Mouse (Mus musculus) layer of hippocampus, adult 8-10 months (tissue): ENCODE results near the gene Gbp5. TPM values are rescaled to one million over a fixed set of nuclear protein-coding genes. Genes with fewer than 3 reads are reported as not detected.
A peak's percentile ranks its signal among the peaks of the same experiment; 100 is the strongest.
"Not testable (repeated sequence)": the region's sequence is repeated elsewhere in the genome, so short reads cannot be mapped to it uniquely, and the experiment has no call there.

Experiments
- DNase-seq, 2 experiments: peaks; one replicate each; pipeline ENCODE4 v3.0.0; 2022; ENCODE audit warnings: low spot score in 2 of 2
- total RNA-seq, 4 experiments: library from RNA; stranded (reverse); gene quantifications; 2 replicates each; pipeline ENCODE4 v1.2.4; 2022

The Gbp5 gene
- total RNA-seq, 4 experiments from 2014 or later: 2.4 to 4.9 (median 3.6) TPM

DNA sequence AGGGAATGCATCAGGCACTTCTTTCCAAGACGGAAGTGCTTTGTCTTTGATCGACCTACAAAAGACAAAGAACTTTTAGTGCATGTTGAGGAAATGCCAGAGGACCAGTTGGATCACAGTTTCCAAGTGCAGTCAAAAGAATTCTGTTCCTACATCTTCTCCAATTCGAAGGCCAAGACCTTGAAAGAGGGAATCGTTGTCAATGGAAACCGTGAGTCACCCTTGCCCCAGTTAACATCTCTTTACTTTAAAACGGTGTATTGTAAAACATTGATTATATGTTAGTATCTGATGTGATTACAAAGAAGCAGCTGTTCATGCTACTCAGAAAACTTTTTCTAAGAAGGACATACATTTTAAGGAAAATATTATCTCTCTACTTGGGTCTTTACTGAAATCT is 47.6 kb downstream of the Gbp5 start:
- DNase-seq: no peak

DNA sequence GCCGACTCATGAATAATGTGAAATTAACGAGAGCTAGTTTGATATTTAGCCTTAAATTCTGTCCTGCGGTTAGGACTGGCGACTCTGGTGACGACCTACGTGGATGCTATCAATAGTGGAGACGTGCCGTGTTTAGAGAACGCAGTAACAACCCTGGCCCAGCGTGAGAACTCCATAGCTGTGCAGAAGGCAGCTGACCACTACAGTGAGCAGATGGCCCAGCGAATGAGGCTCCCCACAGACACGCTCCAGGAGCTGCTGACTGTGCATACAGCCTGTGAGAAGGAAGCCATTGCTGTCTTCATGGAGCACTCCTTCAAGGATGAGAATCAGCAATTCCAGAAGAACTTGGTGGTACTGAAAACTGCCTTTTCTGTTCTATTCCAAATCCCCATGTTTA is 49.0 kb downstream of the Gbp5 start:
- not testable (repeated sequence) for DNase-seq

DNA sequence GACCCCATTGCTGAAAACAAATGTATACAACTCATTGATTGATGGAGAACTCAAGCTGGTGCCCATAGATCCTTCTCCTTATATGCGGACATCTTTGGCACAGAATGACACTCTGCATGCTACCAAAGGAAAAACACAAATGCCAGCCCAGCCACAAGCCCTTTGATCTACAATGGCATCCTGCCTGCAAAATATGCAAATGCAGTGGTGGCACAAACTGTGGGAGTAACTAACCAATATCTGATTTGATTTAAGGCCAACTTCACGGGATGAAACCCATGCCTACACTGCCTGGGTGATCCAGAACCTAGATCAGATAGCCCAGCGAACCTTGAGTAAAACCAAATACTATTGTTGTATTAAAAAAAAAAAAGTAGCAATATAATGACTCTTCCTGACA is 52.9 kb downstream of the Gbp5 start:
- no peak for DNase-seq

DNA sequence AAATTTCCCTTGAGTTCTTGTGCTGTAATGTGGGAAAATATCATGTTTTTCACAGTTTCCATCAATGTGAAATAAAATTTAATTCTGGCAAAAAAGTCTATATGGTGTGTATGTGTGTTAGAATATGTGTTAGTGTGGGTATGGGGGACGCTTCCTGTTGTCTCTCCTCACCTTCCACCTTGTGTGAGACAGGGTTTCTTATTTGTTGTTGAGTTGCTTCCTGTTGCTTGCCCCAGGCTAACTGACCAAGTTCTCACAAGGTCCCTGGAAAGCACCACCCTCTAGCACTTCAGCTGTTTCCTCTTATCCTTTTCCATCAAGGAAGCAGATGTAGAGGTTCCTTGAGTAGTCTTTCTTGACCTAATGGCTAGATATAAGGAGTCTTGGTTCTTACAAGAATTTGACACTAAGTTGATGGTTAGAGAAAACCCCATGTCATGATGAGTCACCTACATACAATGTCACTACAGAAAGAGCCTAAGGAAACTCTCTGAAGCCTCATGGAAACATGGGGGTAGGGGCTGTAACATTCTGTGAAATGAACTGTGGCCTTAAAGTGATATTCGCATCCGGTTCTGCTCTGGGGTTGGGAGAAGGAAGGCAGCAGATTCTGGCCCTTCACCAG is 56.4 kb downstream of the Gbp5 start:
- DNase-seq: no peak

DNA sequence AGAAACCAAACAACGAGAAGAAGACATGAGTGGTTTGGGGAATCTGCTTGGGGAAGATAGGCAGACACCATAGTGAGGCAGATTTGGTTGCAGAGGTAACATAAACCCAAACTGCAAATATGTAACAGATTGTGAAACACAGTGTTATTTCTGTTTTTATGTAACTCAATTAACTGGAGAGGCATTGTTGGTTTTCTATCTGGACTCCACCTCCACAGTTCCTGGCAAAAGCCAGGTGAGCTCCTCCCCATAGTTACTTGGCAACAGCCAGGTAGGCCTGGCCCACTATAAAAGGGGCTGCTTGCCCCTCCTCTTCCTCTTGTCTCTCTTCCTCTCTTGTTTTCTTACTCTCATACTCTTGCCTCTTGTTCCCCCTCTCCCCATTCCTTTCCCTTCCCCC is 60.8 kb downstream of the Gbp5 start:
- no peak for DNase-seq

DNA sequence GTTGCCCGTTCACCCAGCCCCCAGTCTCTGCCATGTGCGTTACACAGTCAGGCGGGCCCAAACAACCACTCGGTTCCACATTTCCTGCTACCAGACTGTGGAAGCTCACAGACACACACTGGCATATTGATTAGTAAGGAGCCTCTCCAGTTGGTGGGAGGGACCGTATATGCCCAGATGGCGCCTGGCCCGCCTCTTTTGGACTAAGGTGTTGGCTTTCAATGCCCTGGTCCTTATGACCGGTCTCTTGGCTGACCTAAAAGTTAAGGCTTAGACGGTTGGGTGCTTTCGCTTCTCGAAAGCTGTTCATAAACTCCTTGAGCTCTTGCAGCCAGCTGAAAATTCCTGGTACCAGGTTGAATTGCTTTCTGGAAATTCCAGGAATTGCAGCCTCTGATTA is 61.8 kb downstream of the Gbp5 start:
- no peak for DNase-seq

DNA sequence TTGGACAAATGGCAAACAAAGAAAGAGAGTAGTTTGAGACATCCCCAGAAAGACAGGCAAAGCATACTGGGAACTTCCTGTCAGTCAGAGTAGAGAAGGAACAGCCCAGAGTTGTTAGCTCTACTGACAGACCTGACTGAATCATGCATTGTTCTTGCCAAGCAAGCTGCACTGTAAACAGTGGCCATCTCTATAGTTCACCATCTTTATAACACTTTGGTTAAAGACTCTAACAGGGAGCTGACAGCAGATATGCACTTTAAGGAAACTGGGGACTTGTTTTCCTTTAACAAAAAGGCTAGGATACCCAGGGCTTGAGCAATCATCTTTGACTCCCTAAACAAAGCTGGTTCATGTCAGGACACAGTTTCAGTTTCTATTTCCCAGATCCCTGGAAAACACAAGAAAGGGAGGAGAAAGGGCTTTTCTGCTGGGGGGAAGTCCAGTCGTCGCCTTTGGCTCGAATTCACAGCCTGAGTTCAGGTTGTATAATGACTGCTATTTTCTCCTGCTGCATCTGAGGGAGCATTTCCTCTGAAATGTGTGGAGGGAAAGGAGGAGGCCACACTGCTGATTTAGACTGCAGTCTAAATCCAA is 66.0 kb downstream of the Gbp5 start, which contains the start of gene Gbp3:
Gene Gbp3 (plus strand): TSS at position 395 of the 597 bp plus-strand sequence.
- no peak for DNase-seq

DNA sequence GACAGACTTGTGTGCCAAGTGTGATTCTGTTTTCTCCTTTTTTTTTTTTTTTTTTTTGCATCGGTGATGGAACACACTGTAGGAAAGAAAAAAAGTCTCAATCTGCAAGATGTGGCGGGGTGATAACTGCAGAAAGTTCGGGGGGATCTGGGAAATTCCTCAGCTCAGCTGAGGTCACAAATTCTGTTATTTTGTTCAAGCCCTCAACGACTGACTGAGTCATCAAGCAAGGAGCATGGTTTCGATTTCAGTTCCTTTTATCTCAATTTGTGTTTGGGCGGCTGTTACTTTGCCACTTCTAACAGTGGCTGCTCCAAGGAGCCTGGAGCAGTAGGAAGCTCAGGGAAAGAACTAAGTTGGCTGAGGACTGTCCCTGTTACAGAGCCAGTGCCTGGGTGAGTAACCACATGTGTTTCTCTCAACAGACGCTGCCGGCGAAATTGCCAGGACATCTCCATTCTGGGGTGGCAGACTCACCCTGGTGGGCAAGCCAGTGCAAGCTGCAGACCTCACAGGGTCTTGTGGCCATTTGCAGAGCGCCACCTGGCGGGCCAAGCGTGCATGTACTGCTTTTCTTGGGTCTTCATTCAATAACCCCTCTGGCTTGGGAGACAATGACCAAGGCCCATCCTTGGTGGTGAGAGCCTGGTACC is 66.6 kb downstream of the Gbp5 start:
- peak; percentile 36 to 76 for DNase-seq

DNA sequence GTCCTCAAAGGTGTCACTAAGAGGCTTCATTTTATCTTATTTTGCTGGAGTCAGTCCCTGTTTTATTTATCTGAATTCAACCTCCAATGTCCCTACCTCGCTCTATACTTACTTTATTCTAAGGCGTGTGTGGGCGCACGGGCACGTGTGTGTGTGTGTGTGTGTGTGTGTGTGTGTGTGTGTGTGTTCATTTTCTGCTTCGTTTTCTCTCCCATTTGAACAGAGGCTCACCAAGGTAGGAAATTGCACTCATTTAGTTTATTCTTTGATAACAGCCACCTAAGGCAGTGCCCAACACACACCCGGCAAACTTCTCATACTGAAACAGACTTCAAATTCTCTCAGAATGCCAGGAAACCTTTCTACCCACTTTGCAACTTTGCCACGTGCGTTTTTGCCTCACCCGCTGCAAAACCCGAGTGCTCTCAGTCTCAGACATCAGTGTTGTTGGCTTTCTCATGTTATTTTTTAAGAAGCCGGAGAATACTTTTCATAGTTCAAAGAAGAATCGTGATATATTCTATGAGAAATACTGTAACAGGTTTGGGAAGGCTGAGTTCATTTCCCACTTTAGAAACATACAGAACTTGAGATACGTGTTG is 67.4 kb downstream of the Gbp5 start:
- DNase-seq: no peak

DNA sequence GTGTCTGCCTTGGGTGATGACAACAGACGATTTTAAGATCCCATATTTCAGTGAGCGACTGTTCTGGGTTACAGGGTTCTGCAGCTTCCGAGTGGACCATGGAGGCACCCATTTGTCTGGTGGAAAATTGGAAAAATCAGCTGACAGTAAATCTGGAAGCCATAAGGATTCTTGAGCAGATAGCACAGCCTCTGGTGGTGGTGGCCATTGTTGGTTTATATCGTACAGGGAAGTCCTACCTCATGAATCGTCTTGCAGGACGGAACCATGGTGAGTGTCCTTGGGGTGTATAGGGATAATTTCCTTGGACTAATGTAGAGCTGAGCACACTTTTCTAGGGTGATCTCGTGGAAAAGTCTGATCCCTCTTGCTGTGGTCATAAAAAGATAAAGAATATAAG is 67.9 kb downstream of the Gbp5 start:
- no peak for DNase-seq

DNA sequence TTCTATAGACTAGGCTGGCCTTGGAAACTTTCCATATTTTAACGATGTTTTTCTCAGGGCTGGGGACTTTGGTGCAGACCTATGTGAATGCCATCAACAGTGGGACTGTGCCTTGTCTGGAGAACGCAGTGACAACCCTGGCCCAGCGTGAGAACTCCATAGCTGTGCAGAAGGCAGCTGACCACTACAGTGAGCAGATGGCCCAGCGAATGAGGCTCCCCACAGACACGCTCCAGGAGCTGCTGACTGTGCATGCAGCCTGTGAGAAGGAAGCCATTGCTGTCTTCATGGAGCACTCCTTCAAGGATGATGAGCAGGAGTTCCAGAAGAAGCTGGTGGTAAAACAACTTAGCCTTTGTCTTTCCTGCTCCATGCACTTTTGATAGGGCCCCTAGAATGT is 73.7 kb downstream of the Gbp5 start:
- not testable (repeated sequence) for DNase-seq

DNA sequence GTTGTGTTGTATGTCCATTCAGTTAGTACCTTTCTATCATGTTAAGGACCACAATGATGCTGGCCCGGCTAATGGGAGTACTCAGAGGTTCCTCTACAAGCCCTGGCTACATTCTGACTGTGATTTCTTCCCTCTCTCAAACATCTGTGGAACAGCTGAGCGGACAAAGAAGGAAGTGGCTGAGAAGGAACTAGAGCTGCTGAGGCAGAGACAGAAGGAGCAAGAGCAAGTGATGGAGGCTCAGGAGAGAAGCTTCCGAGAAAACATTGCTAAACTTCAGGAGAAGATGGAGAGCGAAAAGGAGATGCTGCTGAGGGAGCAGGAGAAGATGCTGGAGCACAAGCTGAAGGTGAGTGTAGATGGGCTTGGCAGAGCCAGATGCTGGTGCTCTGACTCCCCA is 77.0 kb downstream of the Gbp5 start:
- DNase-seq: no peak

Other genes with a start within 250 kb of the Gbp5 start
- 10 to 100 TPM; 26.5 to 29.5 (median 28.1) TPM for gene Pdlim5, start 98.3 kb upstream of the Gbp5 start, total RNA-seq
- gene Gbp7, start 36.4 kb downstream of the Gbp5 start, total RNA-seq: 1 to 10 TPM; 1.9 to 5.2 (median 3.1) TPM
- 1 to 10 TPM; 3.1 to 9.8 (median 6.0) TPM for gene Gbp3, start 66.0 kb downstream of the Gbp5 start, total RNA-seq
- gene Gbp2b, start 100.9 kb downstream of the Gbp5 start, total RNA-seq: under 1 TPM in 2 of 4 experiments, not detected in 2; 0.14 to 0.39 TPM
- 1 to 10 TPM; 2.4 to 8.0 (median 4.3) TPM for gene Gbp2, start 126.6 kb downstream of the Gbp5 start, total RNA-seq
- gene Kyat3, start 207.1 kb downstream of the Gbp5 start, total RNA-seq: 1 to 10 TPM; 5.5 to 8.6 (median 6.3) TPM